Mouse (Mus musculus) liver, embryonic 16.5 days (tissue): ENCODE measurements at regions not wholly inside any gene's neighbourhood (a gene's known extent, or its start where the extent isn't known, plus 50 kb on each side); places are given as distances from the start of the nearest gene placed in this dataset.
"Not testable (repeated sequence)": the region's sequence is repeated elsewhere in the genome, so short reads cannot be mapped to it uniquely, and the experiment has no call there.

Experiments
- ATAC-seq: fragments of 200-750 bp; cut with Nextera tagmentation; 2 replicates; pipeline ENCODE4 v1.8.0; 2017; ENCODE audit warnings: low read depth, mild to moderate bottlenecking, moderate number of reproducible peaks, moderate library complexity
- H3K27ac ChIP-seq: fragments of 300-500 bp; sonication (generic); 2 replicates; pipeline ENCODE4 v1.5.1; 2014; ENCODE audit warnings: mild to moderate bottlenecking, low read length
- H3K27me3 ChIP-seq: fragments of 300-500 bp; sonication (generic); 2 replicates; pipeline ENCODE4 v1.6.1; 2014; ENCODE audit warnings: low read depth, low read length, mixed read lengths; ENCODE audit not compliant: control insufficient read depth, insufficient read depth
- H3K36me3 ChIP-seq: fragments of 300-500 bp; sonication (generic); 2 replicates; pipeline ENCODE4 v1.6.1; 2014; ENCODE audit warnings: mild to moderate bottlenecking; ENCODE audit not compliant: control insufficient read depth, insufficient read depth
- H3K4me1 ChIP-seq: fragments of 300-500 bp; sonication (generic); 2 replicates; pipeline ENCODE4 v1.6.1; 2014; ENCODE audit warnings: low read depth, low read length, mixed read lengths; ENCODE audit not compliant: control insufficient read depth
- H3K4me2 ChIP-seq: fragments of 300-500 bp; sonication (generic); 2 replicates; pipeline ENCODE4 v1.6.1; 2014; ENCODE audit warnings: low read depth, low read length, mixed read lengths
- H3K4me3 ChIP-seq: fragments of 300-500 bp; sonication (generic); 2 replicates; pipeline ENCODE4 v1.5.1; 2014; ENCODE audit warnings: low read depth, mild to moderate bottlenecking, low read length
- H3K9ac ChIP-seq: fragments of 300-500 bp; sonication (generic); 2 replicates; pipeline ENCODE4 v1.6.1; 2014; ENCODE audit warnings: low read depth, low read length
- H3K9me3 ChIP-seq: fragments of 300-500 bp; sonication (generic); replicated peaks from 2 replicates; pipeline ENCODE4 v1.6.1; 2016; ENCODE audit warnings: low read length; ENCODE audit not compliant: control insufficient read depth
- WGBS: fragments of 180-500 bp; shearing (Covaris S2); extraction: QIAGEN DNeasy Blood & Tissue Kit; methylation state at CpG from one replicate; pipeline ENCODE4 v1.1.7; 2014; ENCODE audit not compliant: insufficient replicate concordance; 5-methylcytosine and 5-hydroxymethylcytosine counted together

GRCm38 (mm10) chr16:69937514-69938194, 74.1 kb upstream of the Speer2 start:
- 24% methylated on average over 1 of the region's 1 CpGs for WGBS

DNA sequence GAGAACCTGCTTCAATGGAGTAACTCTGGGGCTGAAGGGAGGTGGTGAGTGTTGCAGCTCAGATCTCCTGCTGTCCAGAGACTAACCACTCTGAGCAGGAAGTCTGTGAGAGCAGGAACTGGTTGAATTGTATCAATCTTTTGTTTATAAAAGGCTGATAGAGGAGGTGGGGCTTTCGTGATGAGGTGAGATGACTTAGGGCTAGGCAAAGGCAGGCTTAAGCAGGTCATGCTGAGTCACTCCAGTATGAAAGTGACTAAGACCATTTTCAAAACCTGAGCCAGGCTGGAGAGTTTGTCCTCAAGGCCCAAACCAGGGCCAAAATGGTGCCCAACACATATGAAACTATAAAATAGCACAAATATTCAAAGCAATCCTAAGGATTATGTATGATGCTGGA, 80.1 kb upstream of the Speer2 start:
- ATAC-seq: no peak
- no peak overlapping the region for H3K4me3 ChIP-seq
- no peaks in the 10 kb centered on the region for H3K36me3 ChIP-seq
- no peaks in the 10 kb centered on the region for H3K4me1 ChIP-seq
- WGBS: 36% methylated on average over 1 of the region's 1 CpGs
- no peaks in the 10 kb centered on the region for H3K9me3 ChIP-seq
- no peak overlapping the region for H3K4me2 ChIP-seq
- H3K27me3 ChIP-seq: no peaks in the 10 kb centered on the region
- H3K9ac ChIP-seq: no peak overlapping the region
- no peak overlapping the region for H3K27ac ChIP-seq

More at GRCm38 (mm10) chr16:69937514-69938194, 74.1 kb upstream of the Speer2 start:
- Histone ChIP-seq H3K4me3 (no peak overlapping the region), H3K27ac (no peak overlapping the region), H3K27me3 (no peaks in the 10 kb centered on the region), H3K4me1 (no peaks in the 10 kb centered on the region), H3K9me3 (no peaks in the 10 kb centered on the region), H3K4me2 (no peak overlapping the region), H3K36me3 (no peaks in the 10 kb centered on the region), H3K9ac (no peak overlapping the region)
- no peak for ATAC-seq

- Histone ChIP-seq H3K27ac (no peak overlapping the region), H3K4me1 (no peaks in the 10 kb centered on the region), H3K27me3 (no peaks in the 10 kb centered on the region), H3K9ac (no peak overlapping the region), H3K9me3 (no peaks in the 10 kb centered on the region), H3K4me3 (no peak overlapping the region), H3K36me3 (no peaks in the 10 kb centered on the region), H3K4me2 (no peak overlapping the region)
- ATAC-seq: peak; percentile 66; the same call in 1 of the 2 replicates
- 50% methylated on average over 10 of the region's 10 CpGs for WGBS
These were observed 85.2 kb upstream of the Speer2 start for GRCm38 (mm10) chr16:69948783-69949182.

DNA sequence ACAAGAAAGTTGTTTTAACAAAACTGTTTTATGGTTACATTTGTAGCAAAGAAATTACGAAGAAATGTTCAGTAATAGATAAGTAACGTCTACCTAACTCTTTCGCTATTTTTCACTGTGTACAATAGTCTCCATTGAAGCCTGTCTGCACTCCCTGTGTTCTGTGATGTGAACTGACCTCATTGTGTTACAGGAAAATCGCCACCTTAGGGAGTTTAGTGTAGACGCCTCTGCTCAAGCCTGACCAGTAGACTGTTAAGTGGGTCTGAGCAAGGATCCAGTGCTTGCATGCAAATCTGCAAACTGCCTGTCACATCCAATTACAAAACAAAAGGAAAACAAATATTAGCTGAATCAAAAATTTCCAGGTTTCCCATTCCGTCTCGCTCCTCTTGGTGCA, 85.8 kb upstream of the Speer2 start:
- H3K4me1 ChIP-seq: no peaks in the 10 kb centered on the region
- no peak overlapping the region for H3K27ac ChIP-seq
- no peak overlapping the region for H3K4me3 ChIP-seq
- no peaks in the 10 kb centered on the region for H3K9me3 ChIP-seq
- WGBS: 74% methylated on average over 7 of the region's 7 CpGs
- no peak overlapping the region for H3K9ac ChIP-seq
- H3K36me3 ChIP-seq: no peaks in the 10 kb centered on the region
- no peaks in the 10 kb centered on the region for H3K27me3 ChIP-seq
- H3K4me2 ChIP-seq: no peak overlapping the region
- no peak for ATAC-seq

GRCm38 (mm10) chr16:69951581-69951980, 88.0 kb upstream of the Speer2 start:
- Histone ChIP-seq H3K27ac (no peak overlapping the region), H3K9me3 (no peaks in the 10 kb centered on the region), H3K4me3 (no peak overlapping the region), H3K4me2 (no peak overlapping the region), H3K27me3 (no peaks in the 10 kb centered on the region), H3K36me3 (no peaks in the 10 kb centered on the region), H3K9ac (no peak overlapping the region), H3K4me1 (no peaks in the 10 kb centered on the region)
- 58% methylated on average over 2 of the region's 2 CpGs for WGBS
- ATAC-seq: no peak

DNA sequence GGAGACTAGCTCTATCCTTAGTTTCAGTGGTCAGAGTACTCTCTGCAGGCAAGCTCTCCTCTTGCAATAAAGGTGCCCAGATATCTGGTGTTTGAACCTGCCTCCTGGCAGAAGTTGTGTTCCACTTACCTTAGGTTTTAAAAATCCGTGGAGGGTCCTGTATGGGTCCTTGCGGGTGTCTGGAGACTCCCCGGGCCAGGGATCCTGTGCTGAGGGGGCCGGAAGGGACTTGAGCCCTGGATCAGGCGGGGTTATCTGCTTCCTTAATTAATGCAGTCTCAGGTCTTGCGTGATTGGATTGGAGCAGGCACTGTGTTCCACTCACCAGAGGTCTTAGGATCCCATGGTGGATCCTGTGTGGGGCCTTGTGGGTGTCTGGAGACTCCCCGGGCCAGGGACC, 103.0 kb upstream of the Speer2 start:
- H3K4me2 ChIP-seq, H3K9me3 ChIP-seq, H3K27ac ChIP-seq, H3K27me3 ChIP-seq, H3K36me3 ChIP-seq, H3K4me1 ChIP-seq, H3K9ac ChIP-seq, ATAC-seq, H3K4me3 ChIP-seq: not testable (repeated sequence)
- 69% methylated on average over 7 of the region's 7 CpGs for WGBS

DNA sequence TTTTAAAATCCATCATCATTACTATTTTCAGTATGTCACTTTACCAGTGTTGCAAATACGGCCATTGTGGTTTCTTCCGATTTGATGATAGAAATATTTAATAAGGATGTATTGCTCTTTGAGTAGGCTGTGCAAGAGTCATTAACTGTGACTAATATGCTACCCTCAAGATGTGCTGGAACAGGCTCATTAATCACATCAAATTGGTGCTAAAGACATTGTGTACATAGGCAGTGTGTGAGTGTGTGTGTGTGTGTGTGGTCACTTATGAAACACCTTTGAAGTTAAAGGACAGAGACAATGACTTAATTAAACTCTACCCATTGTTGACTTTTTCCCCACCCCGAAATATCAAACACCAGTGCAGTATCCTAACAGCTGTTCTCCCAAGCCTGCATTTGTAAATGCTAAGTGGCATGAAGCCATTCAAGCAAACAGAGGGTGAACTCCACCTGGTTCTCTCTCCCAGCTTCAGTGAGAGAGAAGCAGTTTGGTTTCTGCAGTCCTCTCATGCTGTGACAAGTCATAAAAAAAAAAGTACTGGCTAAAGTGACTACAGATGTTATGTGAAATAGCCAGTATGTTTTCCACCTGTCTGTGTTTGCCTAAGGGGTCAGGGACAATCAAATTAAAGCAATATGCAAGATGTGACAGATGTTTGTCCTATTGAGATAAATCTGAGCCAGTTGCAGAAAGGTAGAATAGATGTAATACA, 116.4 kb upstream of the Speer2 start:
- no peak for ATAC-seq
- no peak overlapping the region for H3K27ac ChIP-seq
- no peaks in the 10 kb centered on the region for H3K27me3 ChIP-seq
- H3K9ac ChIP-seq: no peak overlapping the region
- WGBS: 66% methylated on average over 3 of the region's 3 CpGs
- H3K36me3 ChIP-seq: no peaks in the 10 kb centered on the region
- H3K4me1 ChIP-seq: no peaks in the 10 kb centered on the region
- no peaks in the 10 kb centered on the region for H3K9me3 ChIP-seq
- no peak overlapping the region for H3K4me3 ChIP-seq
- no peak overlapping the region for H3K4me2 ChIP-seq

GRCm38 (mm10) chr16:69984320-69984719, 120.8 kb upstream of the Speer2 start:
- H3K27me3 ChIP-seq: no peaks in the 10 kb centered on the region
- H3K9ac ChIP-seq: no peak overlapping the region
- 61% methylated on average over 5 of the region's 5 CpGs for WGBS
- no peaks in the 10 kb centered on the region for H3K36me3 ChIP-seq
- H3K27ac ChIP-seq: no peak overlapping the region
- H3K4me2 ChIP-seq: no peak overlapping the region
- ATAC-seq: no peak
- no peaks in the 10 kb centered on the region for H3K9me3 ChIP-seq
- no peak overlapping the region for H3K4me3 ChIP-seq
- no peaks in the 10 kb centered on the region for H3K4me1 ChIP-seq

DNA sequence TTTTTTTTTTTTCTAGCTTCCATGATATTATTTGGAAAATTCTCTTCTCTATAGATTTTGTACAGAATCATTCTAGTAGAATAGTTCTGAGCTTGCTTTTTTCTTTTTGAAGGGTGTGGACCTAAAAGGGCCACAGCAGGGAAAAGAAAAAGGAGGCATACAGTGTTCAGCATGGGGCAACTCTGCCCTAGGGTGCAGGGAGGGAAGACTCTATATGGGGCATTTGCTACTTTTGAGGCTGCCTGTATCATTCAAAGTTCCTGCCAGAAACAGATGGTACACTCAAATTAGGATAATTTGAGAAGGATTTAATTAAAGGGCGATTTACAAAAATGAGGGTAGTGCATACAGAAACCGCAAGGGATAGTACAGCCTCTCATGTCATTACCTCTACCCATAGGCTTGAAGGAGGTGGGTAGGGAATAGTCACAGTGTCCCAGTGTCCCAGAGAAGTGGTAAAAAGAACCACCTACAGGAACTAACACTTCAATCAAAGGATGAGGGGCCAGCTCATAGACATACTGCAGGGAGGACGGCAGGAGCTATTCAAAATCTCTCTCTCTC, 128.4 kb upstream of the Speer2 start:
- Histone ChIP-seq H3K36me3 (no peaks in the 10 kb centered on the region), H3K9ac (no peak overlapping the region), H3K4me1 (no peaks in the 10 kb centered on the region), H3K4me3 (no peak overlapping the region), H3K4me2 (no peak overlapping the region), H3K27me3 (no peaks in the 10 kb centered on the region), H3K27ac (no peak overlapping the region), H3K9me3 (no peaks in the 10 kb centered on the region)
- 51% methylated on average over 3 of the region's 3 CpGs for WGBS
- no peak for ATAC-seq
